Mouse (Mus musculus): Measurements from ENCODE around the gene Ubac1. TPM values are rescaled to one million over a fixed set of nuclear protein-coding genes. Genes with fewer than 3 reads are reported as not detected.

Ubac1 gene
- 93.6 and 104 TPM in 2 replicates for polyA plus RNA-seq (2015; fragmentation: Nextera tagmentation; extraction: Ambion mirVana)

DNA sequence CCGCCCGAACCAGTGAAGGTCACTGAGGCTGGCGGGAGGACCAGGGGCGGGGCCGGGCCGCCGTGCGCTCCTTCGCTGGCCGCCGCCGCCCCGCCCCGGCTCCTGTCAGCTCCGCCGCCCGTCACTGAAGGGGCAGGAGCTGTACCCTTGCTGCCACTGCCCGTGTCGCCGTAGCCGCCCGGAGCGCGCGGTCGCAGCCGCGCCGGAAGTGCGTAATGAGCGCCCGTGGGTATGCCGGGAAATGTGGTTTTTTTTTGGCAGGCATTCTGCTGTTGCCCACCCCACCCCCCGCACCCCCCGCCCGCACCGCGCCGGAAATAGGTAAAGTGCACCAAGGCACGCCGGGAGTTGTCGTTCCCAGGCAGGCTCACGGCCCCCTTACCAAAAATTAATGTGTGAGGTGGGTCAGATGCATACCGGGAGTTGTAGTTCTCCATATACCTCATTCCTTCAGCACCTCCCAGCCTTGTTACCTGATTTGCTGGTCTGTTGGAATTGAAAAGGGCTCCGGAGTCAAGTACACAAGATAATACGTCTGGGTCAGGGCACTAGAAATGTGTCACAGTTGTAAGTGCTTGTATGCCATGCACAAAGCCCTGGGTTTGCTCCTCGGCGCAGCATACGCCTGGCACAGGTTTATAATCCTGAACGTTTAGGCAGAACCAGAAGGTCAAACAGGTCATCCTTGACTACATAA lies at the start of gene Ubac1:
Ubac1 (minus strand) TSS at position 187 of the 697 bp plus-strand sequence.
- H3K4me1 ChIP-seq (replicated peaks) = peaks cover 29% of the 10 kb centered on the region
- no peaks in the 10 kb centered on the region for H3K9me3 ChIP-seq
- no peaks in the 10 kb centered on the region for H3K27me3 ChIP-seq
- WGBS = 6% methylated on average over 50 of the region's 50 CpGs
- peak within 1 kb of the TSS; percentile 99 for H3K4me2 ChIP-seq (replicated peaks)
- ATAC-seq = peak; percentile 96
- H3K9ac ChIP-seq (replicated peaks) = peak within 1 kb of the TSS; percentile 85
- H3K4me3 ChIP-seq (replicated peaks) = peak within 1 kb of the TSS; percentile 86
- H3K27ac ChIP-seq = peak within 1 kb of the TSS; percentile 82
- no peaks in the 10 kb centered on the region for H3K36me3 ChIP-seq

DNA sequence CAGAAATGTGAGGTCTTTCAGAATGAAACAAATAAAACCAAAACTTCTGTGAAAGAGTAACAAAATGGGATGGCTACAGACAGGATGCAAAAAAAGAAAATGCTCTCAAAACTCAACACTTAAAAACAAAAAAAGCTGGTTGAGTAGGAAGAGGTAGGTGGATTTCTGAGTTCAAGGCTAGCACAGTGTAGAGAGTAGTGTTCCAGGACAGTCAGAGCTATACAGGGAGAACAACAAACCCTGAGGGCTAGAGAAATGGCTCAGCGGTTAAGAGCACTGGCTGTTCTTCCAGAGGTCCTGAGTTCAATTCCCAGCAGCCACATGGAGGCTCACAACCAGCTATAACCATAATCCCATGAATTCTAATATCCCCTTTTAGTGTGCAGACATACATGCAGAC lies 47.0 kb upstream of the Ubac1 start:
- Histone ChIP-seq H3K9me3 (no peaks in the 10 kb centered on the region), H3K27me3 (no peaks in the 10 kb centered on the region), H3K4me1 (replicated peaks) (peaks cover 12% of the 10 kb centered on the region), H3K9ac (replicated peaks) (no peak overlapping the region), H3K4me3 (replicated peaks) (no peak overlapping the region), H3K36me3 (no peaks in the 10 kb centered on the region), H3K4me2 (replicated peaks) (no peak overlapping the region), H3K27ac (no peak overlapping the region)
- ATAC-seq = no peak
- 77% methylated on average over 1 of the region's 1 CpGs for WGBS

DNA sequence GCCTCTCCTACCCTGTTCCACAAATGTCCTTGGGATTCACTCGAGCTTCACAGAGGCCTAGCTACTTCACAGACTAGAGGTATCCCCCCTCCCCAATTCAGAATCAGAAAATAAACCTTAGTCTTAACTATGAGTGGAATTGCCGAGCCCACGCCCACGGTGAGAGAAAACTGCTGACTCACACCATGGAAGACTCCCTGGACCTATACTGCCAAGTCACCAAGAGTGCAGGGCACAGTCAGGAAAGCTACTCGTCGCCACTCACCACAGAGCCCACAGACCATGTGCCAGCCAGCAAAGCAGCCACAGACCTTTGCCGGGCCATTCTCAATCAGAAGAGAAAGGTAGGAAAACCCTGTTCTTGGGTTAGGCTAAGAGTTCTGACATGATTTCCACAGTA lies 46.6 kb upstream of the Ubac1 start:
- Histone ChIP-seq H3K9me3 (no peaks in the 10 kb centered on the region), H3K27ac (no peak overlapping the region), H3K4me2 (replicated peaks) (no peak overlapping the region), H3K4me1 (replicated peaks) (peaks cover 12% of the 10 kb centered on the region), H3K27me3 (no peaks in the 10 kb centered on the region), H3K4me3 (replicated peaks) (no peak overlapping the region), H3K36me3 (no peaks in the 10 kb centered on the region), H3K9ac (replicated peaks) (no peak overlapping the region)
- 78% methylated on average over 7 of the region's 7 CpGs for WGBS
- no peak for ATAC-seq

DNA sequence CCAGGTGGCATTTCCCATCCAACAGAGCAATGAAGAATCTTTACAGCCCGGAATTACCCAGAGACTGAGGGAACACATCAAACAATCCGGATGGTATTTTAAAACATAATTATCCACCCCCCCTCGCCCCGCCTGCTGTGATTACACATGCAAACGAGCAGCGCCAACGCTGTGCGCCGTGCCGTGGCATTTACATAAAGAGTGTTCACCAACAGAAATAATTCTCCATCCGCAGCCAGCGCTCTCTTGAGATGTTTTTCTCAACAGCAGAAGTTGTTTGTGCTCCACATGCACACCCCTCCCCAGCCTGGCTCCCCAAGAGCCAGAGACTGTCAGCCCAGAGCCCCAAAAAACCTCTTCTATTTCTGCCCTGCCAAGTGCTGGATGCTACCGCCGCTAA lies 45.0 kb upstream of the Ubac1 start:
- 70% methylated on average over 14 of the region's 14 CpGs for WGBS
- Histone ChIP-seq H3K4me2 (replicated peaks) (no peak overlapping the region), H3K27ac (peak overlapping the region; percentile 4; the same call in 1 of the 2 replicates), H3K4me1 (replicated peaks) (peaks cover 12% of the 10 kb centered on the region), H3K9me3 (no peaks in the 10 kb centered on the region), H3K4me3 (replicated peaks) (no peak overlapping the region), H3K36me3 (no peaks in the 10 kb centered on the region), H3K9ac (replicated peaks) (no peak overlapping the region), H3K27me3 (no peaks in the 10 kb centered on the region)
- ATAC-seq = no peak

DNA sequence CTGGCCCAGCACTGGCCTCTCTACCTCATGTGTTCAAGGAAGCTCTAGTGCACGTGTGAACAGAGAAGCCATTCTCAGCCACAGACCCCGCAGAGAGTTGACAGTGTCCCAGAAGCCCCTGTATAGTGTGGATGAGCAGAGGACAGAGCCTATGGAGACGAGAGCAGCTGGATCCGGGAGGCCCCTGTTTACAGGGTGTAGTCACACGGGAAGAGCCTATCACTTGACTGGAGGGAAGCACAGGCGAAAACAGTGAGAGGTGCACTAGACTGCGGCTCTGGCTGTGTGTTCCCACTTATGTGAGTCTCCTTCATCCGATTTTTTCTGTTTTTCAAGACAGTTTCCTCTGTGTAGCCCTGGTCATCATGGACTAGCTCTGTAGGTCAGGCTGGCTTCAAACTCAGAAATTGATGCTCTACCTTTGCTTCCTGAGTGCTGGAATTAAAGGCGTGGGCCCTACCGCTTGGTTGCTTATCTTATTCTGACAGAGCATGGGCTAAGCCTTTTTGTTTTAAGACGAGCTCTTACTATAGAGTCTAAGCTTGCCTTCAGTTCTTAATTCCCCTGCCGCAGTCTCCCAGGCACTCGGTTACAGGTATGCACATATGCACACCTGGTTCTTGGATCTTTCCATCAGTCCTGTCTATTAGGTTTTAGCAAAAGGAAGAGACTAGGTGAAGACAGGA lies 41.3 kb upstream of the Ubac1 start:
- peaks cover 7% of the 10 kb centered on the region; the same call in 1 of the 2 replicates for H3K36me3 ChIP-seq
- 79% methylated on average over 13 of the region's 13 CpGs for WGBS
- ATAC-seq = no peak
- H3K4me1 ChIP-seq (replicated peaks) = peaks cover 12% of the 10 kb centered on the region
- H3K4me3 ChIP-seq (replicated peaks) = no peak overlapping the region
- no peaks in the 10 kb centered on the region for H3K27me3 ChIP-seq
- no peak overlapping the region for H3K4me2 ChIP-seq (replicated peaks)
- no peak overlapping the region for H3K27ac ChIP-seq
- H3K9me3 ChIP-seq = no peaks in the 10 kb centered on the region
- H3K9ac ChIP-seq (replicated peaks) = no peak overlapping the region

DNA sequence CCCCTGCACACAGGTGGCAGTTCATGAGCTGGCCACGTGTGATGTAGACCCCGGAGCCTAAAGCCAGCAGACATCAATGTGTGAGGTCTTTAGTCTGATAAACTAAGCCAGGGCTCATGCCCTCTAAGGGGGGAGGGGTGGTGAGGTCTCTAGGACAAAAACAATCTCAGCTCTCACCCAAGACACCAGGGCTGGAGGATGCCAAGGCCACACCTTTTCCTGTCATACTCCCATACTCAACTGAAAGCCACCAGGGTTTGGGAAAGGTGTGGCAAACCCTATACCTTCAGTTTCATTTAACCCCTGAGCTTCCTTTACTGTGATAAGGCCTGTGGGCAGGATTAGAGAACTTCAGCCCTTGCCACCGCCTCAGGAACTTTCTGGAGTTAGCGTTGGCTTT lies 40.7 kb upstream of the Ubac1 start:
- no peak for ATAC-seq
- Histone ChIP-seq H3K27me3 (no peaks in the 10 kb centered on the region), H3K36me3 (peaks cover 7% of the 10 kb centered on the region; the same call in 1 of the 2 replicates), H3K27ac (no peak overlapping the region), H3K9ac (replicated peaks) (no peak overlapping the region), H3K9me3 (no peaks in the 10 kb centered on the region), H3K4me1 (replicated peaks) (peaks cover 12% of the 10 kb centered on the region), H3K4me3 (replicated peaks) (no peak overlapping the region), H3K4me2 (replicated peaks) (no peak overlapping the region)
- WGBS = 77% methylated on average over 4 of the region's 4 CpGs

DNA sequence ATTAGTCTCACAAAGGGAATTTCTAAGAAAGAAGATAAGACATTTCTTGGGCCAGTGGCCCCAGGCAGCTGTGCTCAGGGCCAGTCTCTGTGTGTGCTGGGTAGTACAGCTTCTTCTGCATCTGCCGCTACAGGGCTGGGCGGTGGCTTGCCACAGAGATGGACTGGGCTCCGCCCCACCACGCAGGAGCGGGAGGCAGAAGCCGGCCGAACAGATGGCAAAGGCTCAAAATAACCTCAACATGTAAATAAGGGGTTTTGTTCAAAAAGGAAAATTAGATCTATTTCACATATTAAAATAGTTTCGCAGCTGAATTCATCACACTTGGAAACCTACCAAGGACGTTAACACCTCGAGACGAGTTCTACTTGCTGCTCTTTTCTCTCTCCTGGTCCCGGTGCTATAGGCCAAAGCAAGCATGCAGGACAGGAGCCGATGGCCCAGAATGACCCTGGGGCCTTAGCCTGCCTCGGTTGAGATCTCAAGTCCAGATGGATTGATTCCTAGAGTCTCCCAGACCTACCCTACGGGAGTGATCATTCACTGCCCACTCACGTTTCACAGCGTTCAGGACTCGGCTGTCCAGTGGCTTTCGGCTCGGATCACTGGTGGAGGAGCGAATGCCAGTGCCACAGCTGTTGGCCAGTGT lies 39.6 kb upstream of the Ubac1 start:
- ATAC-seq = no peak
- 77% methylated on average over 21 of the region's 21 CpGs for WGBS
- H3K4me3 ChIP-seq (replicated peaks) = no peak overlapping the region

DNA sequence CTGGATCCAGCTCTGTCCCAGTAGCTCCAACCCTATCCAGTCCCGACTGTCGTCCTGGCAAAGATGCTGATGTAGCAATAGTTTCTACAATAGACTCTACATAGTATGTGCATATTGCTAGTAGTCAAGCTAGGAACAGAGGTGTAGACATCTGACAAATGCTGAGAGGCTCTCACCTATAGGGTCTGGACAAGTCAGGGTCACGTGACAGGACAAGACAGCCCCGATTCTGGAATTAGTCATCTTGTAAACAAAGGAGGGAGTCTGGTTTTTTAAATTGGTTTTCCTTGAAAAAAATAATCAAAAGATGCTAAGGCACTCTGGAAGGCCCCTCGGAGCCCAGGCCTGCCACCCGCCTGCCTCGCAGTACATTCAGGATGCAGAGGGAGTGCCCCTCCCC lies 35.5 kb upstream of the Ubac1 start:
- ATAC-seq = no peak
- H3K9ac ChIP-seq (replicated peaks) = no peak overlapping the region
- H3K4me1 ChIP-seq (replicated peaks) = no peaks in the 10 kb centered on the region
- peaks cover 7% of the 10 kb centered on the region; the same call in 1 of the 2 replicates for H3K36me3 ChIP-seq
- H3K9me3 ChIP-seq = no peaks in the 10 kb centered on the region
- H3K27me3 ChIP-seq = no peaks in the 10 kb centered on the region
- no peak overlapping the region for H3K27ac ChIP-seq
- no peak overlapping the region for H3K4me3 ChIP-seq (replicated peaks)
- 88% methylated on average over 7 of the region's 7 CpGs for WGBS
- H3K4me2 ChIP-seq (replicated peaks) = no peak overlapping the region

More for the DNA sequence above, 39.6 kb upstream of the Ubac1 start:
- Histone ChIP-seq H3K27me3 (no peaks in the 10 kb centered on the region), H3K27ac (no peak overlapping the region), H3K9ac (replicated peaks) (no peak overlapping the region), H3K36me3 (peaks cover 7% of the 10 kb centered on the region; the same call in 1 of the 2 replicates), H3K4me1 (replicated peaks) (peaks cover 4% of the 10 kb centered on the region), H3K4me2 (replicated peaks) (no peak overlapping the region), H3K9me3 (no peaks in the 10 kb centered on the region)

DNA sequence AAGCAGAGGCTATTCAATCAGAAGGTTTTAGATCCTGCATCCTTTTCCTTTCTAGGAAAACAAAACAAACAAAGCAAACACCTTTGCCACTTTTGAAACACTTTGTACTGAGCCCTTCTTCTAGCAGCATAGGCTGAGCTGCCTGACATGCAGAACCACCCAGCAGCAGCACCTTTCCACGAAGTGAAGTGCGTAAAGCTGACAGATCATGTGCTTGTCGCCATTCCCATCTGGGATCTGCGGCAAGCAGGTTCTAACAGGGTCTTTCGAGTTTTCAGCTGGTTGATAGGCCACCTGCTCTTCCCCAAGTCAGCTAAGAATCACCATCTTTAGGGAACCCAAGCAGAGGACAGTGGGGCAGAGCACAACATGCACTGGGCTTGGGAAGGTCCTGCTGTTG lies 34.7 kb upstream of the Ubac1 start:
- no peak overlapping the region for H3K4me2 ChIP-seq (replicated peaks)
- no peaks in the 10 kb centered on the region for H3K4me1 ChIP-seq (replicated peaks)
- H3K4me3 ChIP-seq (replicated peaks) = no peak overlapping the region
- H3K9me3 ChIP-seq = no peaks in the 10 kb centered on the region
- no peaks in the 10 kb centered on the region for H3K27me3 ChIP-seq
- ATAC-seq = no peak
- H3K36me3 ChIP-seq = peaks cover 7% of the 10 kb centered on the region; the same call in 1 of the 2 replicates
- 80% methylated on average over 5 of the region's 5 CpGs for WGBS
- H3K27ac ChIP-seq = no peak overlapping the region
- H3K9ac ChIP-seq (replicated peaks) = no peak overlapping the region

DNA sequence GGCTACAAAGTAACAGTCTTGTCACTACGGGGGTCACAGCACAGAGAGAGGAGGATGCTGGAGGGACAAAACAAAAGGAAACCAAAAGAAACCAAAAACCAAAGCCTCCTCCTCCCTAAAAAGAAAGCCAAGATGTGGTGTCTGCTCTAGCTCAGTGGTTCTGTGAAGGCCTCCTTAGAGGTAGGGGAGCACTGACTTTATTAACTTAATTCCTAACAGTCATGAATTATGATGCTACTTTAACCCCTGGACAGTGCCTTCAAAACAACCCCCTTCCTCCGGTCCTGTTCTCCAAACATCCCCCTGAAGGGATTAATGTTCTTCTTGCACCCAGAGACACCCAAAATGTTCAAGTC lies 34.2 kb upstream of the Ubac1 start:
- H3K4me1 ChIP-seq (replicated peaks) = no peaks in the 10 kb centered on the region
- 0 out of 2 replicates have a peak, but pooled peaks cover 7% of the 10 kb centered on the region for H3K36me3 ChIP-seq
- H3K27me3 ChIP-seq = no peaks in the 10 kb centered on the region
- no peak for ATAC-seq
- no peak overlapping the region for H3K4me3 ChIP-seq (replicated peaks)
- H3K9ac ChIP-seq (replicated peaks) = no peak overlapping the region
- no peak overlapping the region for H3K27ac ChIP-seq
- H3K4me2 ChIP-seq (replicated peaks) = no peak overlapping the region
- WGBS = 57% methylated on average over 2 of the region's 2 CpGs
- H3K9me3 ChIP-seq = no peaks in the 10 kb centered on the region

DNA sequence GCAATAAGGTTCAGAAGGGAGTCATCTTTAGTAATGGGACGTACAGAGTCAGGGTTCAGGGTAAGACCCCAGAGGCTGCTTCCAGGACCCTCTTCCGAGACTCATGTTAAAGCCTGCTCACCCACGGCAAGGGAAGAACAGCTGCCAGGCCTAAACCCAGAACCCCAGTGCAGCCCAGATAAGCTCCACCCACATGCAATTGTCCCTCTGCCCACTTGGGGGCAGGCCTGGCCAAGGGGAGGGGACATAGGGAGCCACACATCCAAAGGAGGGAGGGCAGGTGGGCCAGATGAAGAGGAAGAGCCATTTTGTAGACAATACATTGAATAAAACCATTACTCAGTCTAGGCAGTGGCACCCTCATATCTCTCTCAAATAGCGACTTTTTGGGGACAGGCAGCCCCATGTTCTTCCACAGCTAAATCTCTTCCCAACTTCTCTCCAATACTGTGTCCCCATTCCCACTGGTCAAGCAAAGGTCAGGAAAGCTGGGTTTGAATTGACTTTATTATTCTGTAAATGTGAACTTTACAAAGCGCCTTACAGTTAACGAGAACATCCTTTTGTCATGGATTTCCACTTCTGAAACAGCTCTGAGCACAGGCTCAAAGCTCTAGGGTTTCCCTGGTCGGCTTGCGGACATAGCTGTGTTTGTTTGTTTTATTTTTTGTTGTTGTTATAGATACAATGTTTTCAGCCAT lies 33.6 kb upstream of the Ubac1 start:
- H3K9me3 ChIP-seq = no peaks in the 10 kb centered on the region
- H3K4me1 ChIP-seq (replicated peaks) = no peaks in the 10 kb centered on the region
- H3K36me3 ChIP-seq = 0 out of 2 replicates have a peak, but pooled peaks cover 5% of the 10 kb centered on the region
- no peak overlapping the region for H3K4me2 ChIP-seq (replicated peaks)
- 35% methylated on average over 8 of the region's 8 CpGs for WGBS
- no peak overlapping the region for H3K27ac ChIP-seq
- no peaks in the 10 kb centered on the region for H3K27me3 ChIP-seq
- H3K9ac ChIP-seq (replicated peaks) = no peak overlapping the region
- ATAC-seq = peak; percentile 63; the same call in 1 of the 2 replicates
- no peak overlapping the region for H3K4me3 ChIP-seq (replicated peaks)

DNA sequence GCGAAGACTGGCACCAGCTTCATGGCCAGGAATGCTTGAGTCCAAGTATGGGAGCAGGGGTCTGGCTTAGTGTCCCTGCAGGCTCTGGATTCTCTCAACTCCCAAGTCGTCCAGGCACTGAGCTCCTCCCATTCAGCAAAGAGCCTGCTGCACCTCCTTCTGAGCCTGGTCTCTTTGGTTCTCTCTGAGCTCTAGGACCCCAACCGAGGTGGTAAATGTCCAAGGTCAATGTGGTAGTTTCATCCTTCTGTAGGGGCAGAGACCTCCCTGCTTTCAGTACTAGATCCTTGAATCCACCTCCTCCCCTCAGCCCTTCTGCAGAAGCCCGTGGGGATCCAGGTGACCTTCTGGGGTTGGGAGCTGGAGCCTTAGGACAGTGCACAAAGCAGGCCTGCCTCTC lies 31.3 kb upstream of the Ubac1 start:
- Histone ChIP-seq H3K36me3 (no peaks in the 10 kb centered on the region), H3K9ac (replicated peaks) (no peak overlapping the region), H3K4me1 (replicated peaks) (no peaks in the 10 kb centered on the region), H3K27me3 (no peaks in the 10 kb centered on the region), H3K4me3 (replicated peaks) (no peak overlapping the region), H3K4me2 (replicated peaks) (no peak overlapping the region), H3K9me3 (no peaks in the 10 kb centered on the region), H3K27ac (no peak overlapping the region)
- WGBS = 47% methylated on average over 4 of the region's 4 CpGs
- ATAC-seq = no peak
